ENCODE assay signal across 20 mouse cellular contexts in the genomic region with DNA sequence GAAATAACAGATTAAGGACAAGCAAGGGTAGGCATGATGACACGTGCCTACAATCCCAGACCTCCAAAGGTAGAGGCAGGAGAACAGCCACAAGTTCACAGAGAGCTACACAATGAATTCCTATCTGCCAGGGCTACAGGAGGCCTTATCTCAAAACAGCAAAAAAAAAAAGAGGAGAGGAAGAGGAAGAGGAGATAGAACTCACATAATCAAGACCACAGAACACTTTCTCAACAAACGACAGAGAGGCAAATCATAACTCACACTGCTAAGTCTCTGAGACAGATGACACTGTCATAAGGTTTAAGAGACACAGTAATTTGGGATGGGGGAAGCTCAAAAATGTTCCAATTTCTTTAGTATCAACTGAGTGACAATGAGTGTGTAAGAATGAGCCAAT.
"Had no signal": no experiment of that assay in that cellular context is flagged by ENCODE, and none has a peak within 500 bp of the region (broad histone marks: within the 10 kb centered on the region; RNA-seq: fewer than 3 reads in every experiment).

No protein-coding gene starts in this region.

- H3K27me3 ChIP-seq: liver, embryonic 13.5 days; liver, embryonic 15.5 days; lung, embryonic 15.5 days; midbrain, embryonic 12.5 days; midbrain, embryonic 15.5 days; neural tube, embryonic 12.5 days; stomach, embryonic 15.5 days had no signal

- ATAC-seq: liver, postnatal 0 days; lung, postnatal 0 days; midbrain, embryonic 15.5 days had no signal

- H3K27ac ChIP-seq: liver, embryonic 13.5 days; liver, embryonic 15.5 days; lung, embryonic 15.5 days; macrophage; midbrain, embryonic 12.5 days; midbrain, embryonic 15.5 days; neural tube, embryonic 12.5 days; stomach, embryonic 15.5 days; stomach, postnatal 0 days had no signal

- H3K4me1 ChIP-seq: midbrain, embryonic 15.5 days; neural tube, embryonic 12.5 days; stomach, embryonic 15.5 days had no signal

- H3K36me3 ChIP-seq: liver, embryonic 13.5 days; liver, embryonic 15.5 days; lung, embryonic 15.5 days; midbrain, embryonic 12.5 days; midbrain, embryonic 15.5 days; neural tube, embryonic 12.5 days; stomach, embryonic 15.5 days had no signal

- H3K9me3 ChIP-seq: liver, embryonic 13.5 days; liver, embryonic 15.5 days; lung, embryonic 15.5 days; megakaryocyte, embryonic 14.5 days; midbrain, embryonic 12.5 days; midbrain, embryonic 15.5 days; neural tube, embryonic 12.5 days; stomach, embryonic 15.5 days had no signal

- H3K4me2 ChIP-seq: liver, embryonic 11.5 days; liver, embryonic 13.5 days; liver, embryonic 15.5 days; lung, embryonic 15.5 days; midbrain, embryonic 12.5 days; midbrain, embryonic 15.5 days; neural tube, embryonic 12.5 days; stomach, embryonic 15.5 days had no signal

- H3K4me3 ChIP-seq: liver, embryonic 13.5 days; liver, embryonic 15.5 days; lung, embryonic 15.5 days; megakaryocyte, embryonic 14.5 days; midbrain, embryonic 12.5 days; midbrain, embryonic 15.5 days; neural tube, embryonic 12.5 days; stomach, embryonic 15.5 days had no signal

- H3K9ac ChIP-seq: liver, embryonic 13.5 days; liver, embryonic 15.5 days; liver, postnatal 0 days; lung, embryonic 15.5 days; midbrain, embryonic 12.5 days; midbrain, embryonic 15.5 days; neural tube, embryonic 12.5 days; stomach, embryonic 15.5 days had no signal

- DNase-seq: liver, embryonic 13.5 days; liver, postnatal 0 days; lung, adult 2 months; lung, postnatal 14 days; lung, postnatal 36 days; right cerebral cortex, postnatal 14 days; spleen, adult 18-20 months; thymus, adult 2 months; thymus, postnatal 4 days had no signal
